Mouse (Mus musculus): ENCODE data around the gene Sugct. TPM values are rescaled to one million over a fixed set of nuclear protein-coding genes. Genes with fewer than 3 reads are reported as not detected.

The Sugct gene
- total RNA-seq, 2 experiments from 2014 or later: 1.7 to 3.4 TPM

DNA sequence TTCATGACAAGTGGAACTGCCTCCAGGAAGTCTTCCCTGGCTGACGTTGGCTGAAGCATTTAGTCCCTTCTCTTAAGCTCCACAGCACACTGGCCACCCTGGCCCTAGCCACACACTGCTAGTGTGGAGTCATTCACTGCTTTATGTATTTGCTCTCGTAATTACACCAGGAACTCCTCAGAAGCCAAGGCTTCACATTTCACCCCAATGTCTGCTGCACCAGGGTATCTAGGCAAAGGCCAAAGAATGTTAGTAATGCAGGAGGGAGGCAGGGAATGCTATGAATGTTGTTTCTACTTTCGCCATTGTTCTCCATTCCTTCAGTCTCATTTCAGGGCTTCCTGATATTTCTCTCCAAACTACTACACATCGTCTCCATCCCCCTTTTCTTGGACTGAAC is 398.4 kb downstream of the Sugct start:
- no peak for DNase-seq (ENCODE audit: low spot score)

DNA sequence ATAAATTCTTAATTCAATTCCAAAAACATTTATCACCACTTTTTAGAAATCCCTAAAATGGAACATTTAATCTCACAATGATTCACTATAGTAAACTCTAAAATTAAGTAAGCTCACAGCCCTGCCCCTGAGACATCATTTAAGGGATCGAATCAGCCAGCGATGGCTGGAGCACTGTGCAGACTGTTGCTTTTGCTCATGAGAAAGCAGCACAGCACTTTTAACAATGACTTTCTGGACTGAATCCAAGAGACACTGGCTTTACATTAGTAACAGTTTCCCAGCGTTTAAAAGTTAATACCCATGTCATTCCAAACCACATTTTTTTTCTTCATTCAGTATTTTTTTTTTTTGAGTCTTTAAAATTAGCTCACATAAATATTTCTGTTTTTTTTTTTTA is 398.9 kb downstream of the Sugct start:
- DNase-seq (ENCODE audit: low spot score): no peak

DNA sequence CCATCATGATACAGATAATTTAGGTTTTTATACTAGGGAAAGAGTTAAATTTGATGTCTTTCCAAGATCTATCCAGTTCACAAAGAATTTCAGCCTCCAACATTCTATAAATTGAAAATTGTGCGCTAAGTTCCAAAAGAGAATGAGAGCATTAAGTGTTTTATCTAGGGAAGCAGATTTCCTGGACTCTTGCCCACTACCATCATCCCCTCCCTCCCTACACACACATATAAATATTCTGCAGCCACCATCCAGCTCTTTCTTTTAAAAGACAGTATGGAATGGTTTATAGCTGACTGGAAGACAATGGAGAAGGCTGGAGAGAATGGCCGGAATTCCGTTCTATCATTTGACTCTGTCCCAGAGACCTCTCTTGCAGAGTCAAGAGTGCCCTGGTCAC is 404.3 kb downstream of the Sugct start:
- no peak for DNase-seq (ENCODE audit: low spot score)

DNA sequence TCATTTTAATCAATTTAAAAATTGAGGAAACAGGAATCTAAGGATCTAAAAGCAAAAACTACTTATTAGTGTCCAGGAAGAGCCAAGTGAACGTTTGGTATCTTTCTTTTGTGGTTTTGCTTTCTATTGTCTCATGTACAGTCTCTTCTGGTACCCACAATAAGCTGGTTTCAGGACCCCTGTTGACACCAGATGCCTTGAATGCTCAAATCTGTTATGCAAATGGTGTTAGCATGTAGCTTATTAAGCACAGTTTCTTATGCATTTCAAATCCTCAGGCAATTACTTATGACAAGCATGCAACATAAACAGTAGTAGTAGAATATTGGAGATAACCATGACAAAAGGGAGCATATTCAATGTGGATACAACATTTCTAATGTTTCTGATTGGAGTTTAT is 407.0 kb downstream of the Sugct start:
- no peak for DNase-seq (ENCODE audit: low spot score)

DNA sequence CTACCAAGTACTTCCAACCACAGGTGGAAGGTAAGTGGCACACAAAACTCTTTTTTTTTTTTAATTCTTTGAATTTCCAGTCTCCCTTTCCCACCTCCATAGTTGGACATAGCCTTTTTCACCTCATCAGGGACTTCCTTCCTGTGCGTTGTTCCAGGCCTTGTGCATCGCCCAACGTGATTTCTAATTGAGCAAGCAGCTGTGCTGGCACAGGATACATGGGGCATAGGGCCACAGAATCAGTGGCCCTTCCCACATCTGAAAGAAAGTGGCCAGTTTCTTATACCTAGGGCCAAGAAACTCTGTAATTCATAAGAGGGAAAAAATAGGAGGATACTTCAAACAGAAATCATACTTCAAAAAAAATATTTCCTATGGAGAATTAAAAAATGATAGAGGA is 449.4 kb downstream of the Sugct start:
- DNase-seq (ENCODE audit: low spot score): peak; percentile 28

DNA sequence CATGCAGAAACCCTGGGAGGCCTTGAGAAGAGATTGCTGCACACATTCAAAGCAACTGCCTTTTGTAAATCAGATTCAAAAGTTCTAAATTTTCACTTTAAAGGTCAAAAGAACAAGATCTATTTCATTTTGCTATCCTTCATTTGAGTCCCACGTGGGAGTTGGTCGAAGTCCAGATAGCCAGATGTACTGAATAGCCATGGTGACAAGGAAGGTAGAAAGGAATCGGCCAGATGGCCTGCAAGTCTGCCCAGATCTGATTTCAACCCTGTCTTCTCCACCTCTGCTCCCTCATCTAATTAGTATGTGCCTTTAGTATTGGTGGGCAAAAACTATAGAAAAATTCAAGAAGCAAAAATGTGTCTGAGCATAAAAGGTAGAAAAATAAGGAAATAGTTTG is 478.8 kb downstream of the Sugct start:
- DNase-seq (ENCODE audit: low spot score): no peak

DNA sequence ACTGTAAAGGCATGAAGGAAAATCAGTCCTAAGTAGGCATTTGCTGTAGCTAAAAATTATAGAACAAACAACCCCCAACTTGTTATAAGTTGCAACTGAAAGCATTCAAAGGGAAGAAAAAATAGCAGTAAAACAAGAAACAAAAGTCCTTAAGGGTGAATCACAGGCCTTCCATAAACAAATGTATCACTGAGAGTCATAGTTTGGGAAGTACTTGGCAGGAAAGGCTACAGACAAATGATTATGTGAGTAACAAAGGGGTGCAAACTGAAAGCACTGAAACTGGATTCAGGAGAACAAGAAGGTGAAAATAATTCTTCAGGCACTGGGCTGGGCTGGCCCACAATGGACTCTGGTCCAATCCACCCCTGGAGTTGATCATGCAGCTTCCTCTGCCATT is 482.7 kb downstream of the Sugct start:
- DNase-seq (ENCODE audit: low spot score): no peak

DNA sequence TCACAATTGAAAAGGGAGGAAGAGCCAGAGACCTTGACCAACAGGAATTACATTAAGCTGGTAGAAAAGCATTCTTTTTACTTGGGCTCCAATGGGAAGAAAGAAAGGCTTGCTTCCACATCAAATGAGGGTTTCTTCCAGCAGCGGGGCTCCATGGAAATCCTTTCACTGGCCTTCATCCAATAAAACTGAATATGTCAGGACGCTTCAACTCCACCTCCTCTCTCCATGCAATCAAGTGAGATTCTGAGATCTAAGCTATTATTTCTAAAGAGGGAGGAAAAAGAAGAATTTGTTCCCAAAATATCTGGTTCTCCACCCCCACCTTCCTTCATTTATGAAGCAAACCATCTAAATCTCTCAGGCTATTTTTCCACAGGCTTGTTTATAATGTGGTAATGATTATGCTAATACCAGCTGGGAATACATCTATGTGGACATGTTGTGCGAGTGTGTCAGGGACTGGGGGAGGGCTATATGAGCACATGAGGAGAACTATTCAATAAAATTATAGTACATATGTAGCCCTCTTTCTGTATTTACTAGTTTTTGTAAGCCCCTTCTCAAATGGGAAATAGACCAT is 505.1 kb downstream of the Sugct start:
- DNase-seq (ENCODE audit: low spot score): no peak

DNA sequence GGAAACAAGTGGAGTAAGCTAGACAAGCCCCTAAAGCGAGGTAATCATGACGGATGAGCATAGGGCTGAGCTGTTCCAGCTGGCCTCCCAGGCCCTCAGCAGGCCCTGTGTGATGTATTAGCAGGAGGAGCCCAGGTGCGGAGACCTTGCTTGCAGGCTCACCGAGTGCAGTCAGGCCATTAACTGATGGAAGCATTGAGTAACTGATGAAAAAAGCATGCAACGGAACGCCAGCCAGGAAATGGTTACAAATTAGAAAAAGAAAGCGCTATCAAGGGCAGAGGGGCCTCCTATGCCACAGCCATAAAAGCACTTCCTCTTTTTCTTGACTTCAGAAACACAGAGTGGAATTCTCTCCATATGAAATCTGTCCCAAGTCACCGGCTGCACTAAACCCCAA is 510.1 kb downstream of the Sugct start:
- no peak for DNase-seq (ENCODE audit: low spot score)

DNA sequence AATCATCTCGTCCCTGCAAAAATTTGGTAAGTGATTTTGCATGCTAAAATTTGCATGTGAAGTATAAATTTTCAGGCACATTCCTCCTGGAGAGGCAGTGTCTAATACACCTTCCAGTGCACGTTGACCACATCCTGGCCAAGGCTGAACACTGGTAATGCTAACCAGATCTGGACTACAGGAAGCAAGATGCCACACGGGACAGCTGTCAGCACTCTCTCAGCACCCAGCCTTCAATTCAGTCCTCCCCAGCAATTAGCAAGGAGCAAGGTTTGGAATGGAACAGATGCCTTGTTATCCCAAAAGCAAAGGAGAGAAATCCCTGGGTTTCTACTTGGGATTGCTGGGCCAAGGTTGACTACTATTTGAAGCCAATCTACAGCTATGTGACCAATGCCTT is 529.4 kb downstream of the Sugct start:
- DNase-seq (ENCODE audit: low spot score): no peak

DNA sequence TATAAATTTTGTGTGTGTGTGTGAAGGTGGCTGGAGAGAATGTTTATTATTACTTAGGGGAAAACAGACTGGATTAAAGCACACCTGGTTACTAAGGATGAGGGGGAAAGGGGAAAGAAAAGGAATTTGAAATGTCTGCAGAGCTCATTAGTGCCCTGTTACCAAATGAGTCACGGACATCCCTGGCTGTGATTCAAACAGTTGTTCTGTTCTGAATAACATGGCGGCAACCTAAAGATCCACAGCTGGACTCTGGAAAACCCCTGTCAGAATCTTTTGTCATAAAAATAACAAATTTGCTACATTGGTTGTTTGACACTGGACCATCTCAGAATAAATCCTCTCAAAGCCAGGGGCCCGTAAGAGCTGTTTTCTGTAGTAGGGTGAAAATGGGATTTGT is 530.6 kb downstream of the Sugct start:
- no peak for DNase-seq (ENCODE audit: low spot score)

DNA sequence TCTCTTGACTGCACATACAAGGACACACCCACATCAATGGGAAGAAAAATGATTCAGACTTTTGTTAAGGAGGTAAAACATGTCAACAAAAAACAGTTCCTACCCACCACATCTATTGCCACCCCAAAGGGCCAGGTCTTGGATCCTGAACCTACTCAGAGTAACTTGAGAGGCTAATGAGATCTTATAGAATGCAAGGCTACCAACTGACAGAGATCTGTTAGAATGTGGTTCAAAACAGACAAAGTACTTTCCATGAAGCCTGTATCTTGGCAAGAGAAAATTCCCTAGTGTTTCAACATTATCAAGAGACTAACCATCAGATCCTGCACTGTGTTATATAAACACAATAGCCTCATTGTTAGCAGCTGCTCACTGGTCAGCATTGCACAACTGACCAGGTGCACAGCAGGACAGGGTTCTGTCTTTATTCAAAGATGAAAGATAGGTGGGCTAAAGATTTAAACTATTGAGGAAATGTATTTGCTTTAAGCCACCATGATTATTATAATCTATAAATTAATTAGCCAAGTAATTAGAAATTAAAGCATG is 548.8 kb downstream of the Sugct start:
- no peak for DNase-seq (ENCODE audit: low spot score)

DNA sequence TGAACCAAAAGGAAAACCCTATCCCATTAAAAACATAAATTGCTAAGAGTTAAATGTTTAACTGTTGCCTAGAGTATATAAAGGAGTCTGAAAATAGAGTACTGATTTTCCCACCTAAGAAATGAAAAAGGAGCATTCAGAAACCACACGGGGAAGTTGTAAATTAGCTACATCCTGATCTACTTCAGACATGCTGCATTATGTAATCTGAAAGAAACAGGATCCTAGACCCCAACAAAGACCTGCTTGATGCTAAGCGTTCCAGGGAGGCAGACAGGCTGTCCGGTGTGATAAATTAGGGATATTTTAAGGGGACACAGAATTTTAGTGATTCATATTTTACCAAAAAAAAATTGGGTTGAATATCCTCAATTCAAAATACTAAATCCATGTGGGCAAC is 579.3 kb downstream of the Sugct start:
- DNase-seq (ENCODE audit: low spot score): no peak

DNA sequence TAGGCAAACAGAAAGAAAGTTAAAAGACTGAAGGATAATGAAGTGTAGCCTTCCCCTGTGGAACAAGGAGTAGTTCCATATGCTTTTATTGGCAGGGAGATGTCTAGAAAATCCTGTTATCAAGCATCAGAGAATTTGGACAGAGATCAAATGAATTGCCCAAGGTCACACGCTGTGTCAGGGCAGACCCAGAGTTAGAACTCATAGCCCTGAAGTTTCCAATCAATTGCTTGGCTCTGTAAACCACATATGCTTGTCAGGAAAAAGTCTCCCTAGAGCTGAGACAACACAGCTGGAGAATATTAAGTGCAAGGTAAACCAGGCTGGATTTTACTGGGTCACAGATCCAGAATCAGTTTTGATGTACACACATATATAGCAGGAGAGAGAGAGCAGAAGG is 593.0 kb downstream of the Sugct start:
- no peak for DNase-seq (ENCODE audit: low spot score)

DNA sequence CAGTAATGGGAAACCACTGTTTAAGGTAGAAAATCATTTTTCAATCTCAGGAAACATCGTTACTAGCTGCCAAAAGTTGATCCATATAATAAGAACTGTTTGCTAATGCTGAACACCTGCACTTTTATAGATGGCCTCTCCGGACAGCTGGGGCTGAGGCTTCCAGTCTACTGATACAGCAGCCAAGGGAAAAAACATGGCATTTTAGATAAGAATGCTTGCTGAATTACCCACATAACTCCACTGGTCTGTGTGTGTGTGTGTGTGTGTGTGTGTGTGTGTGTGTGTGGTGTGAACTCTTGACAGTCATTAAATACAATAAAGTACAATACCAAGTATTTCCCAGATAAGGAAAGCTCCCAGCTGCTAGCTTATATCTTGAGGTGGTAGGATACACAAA is 608.8 kb downstream of the Sugct start:
- no peak for DNase-seq (ENCODE audit: low spot score)

DNA sequence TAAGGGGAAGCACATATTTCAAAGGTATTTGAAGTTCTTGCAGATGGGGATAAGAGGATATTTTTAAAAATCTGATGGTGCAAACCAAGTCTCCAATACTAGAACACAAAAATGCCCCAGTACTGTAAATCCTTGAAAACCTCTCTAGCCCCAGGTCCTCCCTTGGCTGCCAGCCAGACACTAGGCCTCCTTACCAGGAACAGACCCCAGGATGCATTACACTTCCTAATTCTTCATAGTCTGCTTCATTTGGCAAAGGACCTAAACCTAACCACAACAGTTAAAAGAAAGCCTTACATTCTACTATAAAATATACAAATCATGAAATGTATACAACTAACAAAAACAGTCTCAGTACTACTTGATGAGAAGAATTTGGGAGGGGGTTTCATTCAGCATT is 609.2 kb downstream of the Sugct start:
- no peak for DNase-seq (ENCODE audit: low spot score)

DNA sequence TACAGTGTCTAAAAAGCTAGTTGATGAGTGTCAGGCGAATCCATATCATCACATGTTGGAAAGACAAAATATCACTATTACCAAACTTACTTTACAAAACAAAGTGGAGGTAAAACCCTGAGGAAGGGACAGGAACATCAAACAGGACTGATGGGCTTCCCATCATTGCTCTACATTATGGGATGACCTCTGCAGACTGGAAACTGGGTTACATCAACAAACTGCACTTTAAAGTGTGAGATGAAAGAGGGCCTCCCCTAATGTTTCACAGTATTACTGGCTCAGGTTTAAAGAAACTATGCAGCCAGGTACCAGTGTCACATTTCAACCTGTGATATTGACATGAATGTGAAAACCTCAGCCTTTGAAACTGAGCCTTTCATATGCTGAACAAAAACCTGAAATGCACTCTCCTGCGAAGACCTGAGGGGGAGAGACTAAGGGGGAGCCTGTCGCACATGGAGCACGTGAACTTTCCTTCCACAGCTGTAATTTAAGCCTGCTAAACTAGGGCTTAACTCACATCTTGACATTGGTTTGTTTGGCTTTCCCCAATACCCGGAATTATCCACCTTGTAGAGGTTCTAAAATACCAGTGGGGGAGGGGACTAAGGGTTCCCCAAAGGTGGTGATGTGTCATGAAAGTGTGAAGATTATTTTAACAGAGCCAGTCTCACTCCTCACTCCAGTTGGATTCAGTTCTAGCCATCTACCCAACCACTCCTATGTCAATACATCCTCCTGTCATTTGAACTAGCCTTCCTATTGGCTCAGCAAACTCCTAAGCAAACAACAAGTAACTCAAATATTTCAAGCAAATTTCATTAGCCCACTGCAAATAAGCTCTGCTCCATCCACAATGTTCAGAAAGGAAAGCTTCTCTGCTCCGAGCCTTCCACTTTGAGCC is 610.2 kb downstream of the Sugct start:
- no peak for DNase-seq (ENCODE audit: low spot score)

DNA sequence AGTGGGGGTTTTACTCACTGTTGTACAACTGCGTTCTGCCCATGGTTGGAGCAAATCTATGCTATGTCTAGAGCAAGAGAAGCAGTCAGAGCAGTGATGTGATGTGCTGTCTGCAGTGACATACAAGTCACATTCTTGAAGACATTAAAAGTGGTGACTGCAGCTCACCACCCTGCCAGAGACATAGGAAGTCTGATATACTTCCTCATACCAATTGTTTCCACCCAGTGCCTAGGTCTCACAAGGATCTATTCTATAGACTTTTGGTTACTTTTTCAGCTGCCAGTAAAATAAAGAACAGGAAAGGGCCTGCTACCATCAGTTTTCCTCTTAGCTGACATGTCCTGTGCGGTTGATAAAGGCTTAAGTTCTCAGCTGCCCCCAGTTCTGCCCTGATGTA is 613.7 kb downstream of the Sugct start:
- no peak for DNase-seq (ENCODE audit: low spot score)

DNA sequence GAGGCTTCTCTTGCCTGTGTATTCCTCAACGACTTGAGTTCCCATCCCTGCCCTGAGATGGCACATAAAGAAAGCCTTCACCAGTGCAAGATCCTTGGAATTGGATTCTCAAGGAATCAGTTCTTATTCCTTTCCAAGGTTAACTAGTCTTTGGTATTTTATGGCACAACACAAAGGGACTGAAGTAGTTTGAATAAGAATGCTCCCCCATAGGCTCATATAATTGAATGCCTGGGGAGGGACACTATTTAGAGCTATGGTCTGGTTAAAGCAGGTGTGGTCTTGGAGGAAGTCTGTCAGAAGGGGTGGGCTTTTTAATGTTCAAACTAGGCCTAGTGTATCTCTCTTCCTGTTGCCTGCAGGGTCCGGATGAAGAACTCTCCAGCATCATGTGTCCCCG is 629.8 kb downstream of the Sugct start:
- DNase-seq (ENCODE audit: low spot score): no peak

DNA sequence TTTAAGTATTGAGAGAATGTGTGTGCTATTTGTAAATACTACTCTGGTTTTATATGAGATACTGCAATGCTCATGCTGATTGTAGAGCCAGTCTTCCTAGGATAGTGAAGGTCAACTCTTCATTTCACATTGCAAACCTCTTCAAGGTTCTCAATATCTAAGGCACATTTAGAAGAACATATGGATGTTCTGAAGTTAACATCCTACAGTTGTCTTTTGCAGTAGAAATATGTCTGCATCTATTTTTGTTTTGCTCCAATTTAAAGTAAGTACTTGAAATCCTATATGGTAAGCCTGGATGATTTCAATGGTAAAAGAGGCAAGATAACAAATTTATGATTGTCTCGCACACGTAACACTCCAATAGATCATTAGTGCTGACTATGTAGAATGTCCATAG is 638.7 kb downstream of the Sugct start:
- no peak for DNase-seq (ENCODE audit: low spot score)

DNA sequence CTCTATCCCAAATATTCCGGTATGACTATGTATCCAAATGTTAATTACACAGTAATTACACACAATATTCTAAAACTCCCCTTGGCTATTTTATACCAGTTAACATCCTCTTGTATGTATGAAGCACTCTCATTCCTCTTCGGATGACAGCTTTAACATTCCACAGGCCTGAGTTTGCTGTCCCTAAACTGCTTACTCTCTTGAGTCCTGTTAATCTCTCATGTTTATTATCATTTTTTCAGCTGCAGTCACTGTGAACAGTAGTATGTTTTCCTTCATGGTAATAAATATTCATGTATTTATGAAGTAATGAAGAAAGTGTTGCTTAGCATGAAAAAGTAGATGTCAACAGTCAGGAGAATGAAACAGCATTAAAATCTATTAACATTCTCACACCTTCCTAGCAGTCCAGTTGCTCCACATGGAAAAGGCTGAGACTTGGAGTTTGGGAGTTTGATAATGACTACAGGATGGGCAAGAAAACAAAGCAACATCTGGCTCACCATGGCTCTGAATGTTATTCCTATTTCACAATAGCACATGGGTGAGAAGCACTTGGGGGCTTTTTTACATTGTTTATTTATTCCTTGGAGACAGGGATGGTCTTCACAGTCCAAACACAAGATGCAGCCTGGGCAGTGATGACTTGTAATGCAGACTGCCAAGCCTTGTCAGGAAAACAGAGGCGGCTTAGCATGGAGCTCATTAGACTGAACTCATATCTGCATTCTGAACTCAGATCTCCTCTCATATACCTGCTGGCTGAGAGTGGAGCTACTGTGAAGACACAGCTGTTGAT is 651.7 kb downstream of the Sugct start:
- no peak for DNase-seq (ENCODE audit: low spot score)

DNA sequence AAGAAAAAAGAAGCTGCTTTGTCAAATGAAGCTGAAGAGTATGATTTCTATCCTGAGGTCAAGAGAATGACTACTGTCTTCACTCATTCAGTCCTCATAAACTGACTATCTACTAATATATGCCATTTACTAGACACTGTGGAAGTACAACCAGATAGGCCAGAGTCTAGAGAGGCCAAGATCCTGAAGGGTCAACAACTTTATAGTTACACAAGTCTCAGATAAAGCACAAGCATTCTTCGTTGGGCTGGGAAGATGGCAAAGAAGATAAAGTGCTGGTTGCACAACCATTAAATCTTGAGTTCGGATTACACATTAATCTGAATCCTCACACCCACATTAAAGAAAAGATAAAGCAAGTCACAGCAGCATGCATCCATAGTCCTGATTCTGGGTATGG is 653.0 kb downstream of the Sugct start:
- no peak for DNase-seq (ENCODE audit: low spot score)

Measured in gastrocnemius, adult 18-20 months (tissue).